Mouse (Mus musculus) gastrocnemius, adult 2 months (tissue): Measurements from ENCODE around the gene Ybx2. TPM values are rescaled to one million over a fixed set of nuclear protein-coding genes. Genes with fewer than 3 reads are reported as not detected.
"Not testable (repeated sequence)": the region's sequence is repeated elsewhere in the genome, so short reads cannot be mapped to it uniquely, and the experiment has no call there.

ENCODE experiments used
- DNase-seq: peaks from one replicate; pipeline ENCODE4 v3.0.0; 2022
- H3K27ac ChIP-seq: fragments of 200-600 bp; 2 replicates; pipeline ENCODE4 v1.8.1; 2022; ENCODE audit warnings: mild to moderate bottlenecking
- H3K4me3 ChIP-seq: fragments of 200-600 bp; 2 replicates; pipeline ENCODE4 v1.8.1; 2022; ENCODE audit warnings: mild to moderate bottlenecking, moderate library complexity
- CTCF ChIP-seq: fragments of 200-600 bp; IDR thresholded peaks from 2 replicates; pipeline ENCODE4 v1.8.1; 2022; ENCODE audit warnings: antibody characterized with exemption, mild to moderate bottlenecking, moderate library complexity
- intact Hi-C: fragments of 180-260 bp; cut with DNase I; formaldehyde crosslinking; loops from one replicate; pipeline ENCODE4 v1.15.1; 2025
- total RNA-seq, 2 experiments: library from RNA; stranded (reverse); gene quantifications; 2 replicates each; pipeline ENCODE4 v1.2.3; 2021

Gene Ybx2
- total RNA-seq, 2 experiments from 2014 or later, result 8.0 to 16.5 TPM

DNA sequence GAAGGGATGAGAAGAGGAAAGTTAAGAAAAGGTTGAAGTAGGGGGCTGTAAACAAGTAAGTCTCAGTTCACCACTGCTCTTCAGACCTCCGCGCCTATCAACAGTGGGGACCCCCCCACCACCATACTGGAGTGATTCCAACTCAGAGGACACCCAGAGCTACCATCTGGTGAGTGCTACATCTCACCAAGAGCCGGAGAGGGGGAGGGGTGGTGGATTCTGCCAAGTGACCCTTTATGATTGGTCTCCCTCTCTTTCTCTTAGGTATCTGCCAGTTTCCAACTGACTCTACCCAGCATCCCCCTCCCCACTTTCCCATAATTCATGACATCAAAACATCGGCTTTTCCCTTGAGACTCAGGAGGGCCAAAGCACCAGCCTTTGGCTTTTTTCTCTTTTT lies 5.4 kb downstream of the Ybx2 start:
- intact Hi-C loops, result no loop called here
- TF ChIP-seq CTCF, result no peak
- Histone ChIP-seq H3K4me3 (no peak overlapping the region), H3K27ac (peak overlapping the region; percentile 83)
- peak; percentile 58 for DNase-seq

DNA sequence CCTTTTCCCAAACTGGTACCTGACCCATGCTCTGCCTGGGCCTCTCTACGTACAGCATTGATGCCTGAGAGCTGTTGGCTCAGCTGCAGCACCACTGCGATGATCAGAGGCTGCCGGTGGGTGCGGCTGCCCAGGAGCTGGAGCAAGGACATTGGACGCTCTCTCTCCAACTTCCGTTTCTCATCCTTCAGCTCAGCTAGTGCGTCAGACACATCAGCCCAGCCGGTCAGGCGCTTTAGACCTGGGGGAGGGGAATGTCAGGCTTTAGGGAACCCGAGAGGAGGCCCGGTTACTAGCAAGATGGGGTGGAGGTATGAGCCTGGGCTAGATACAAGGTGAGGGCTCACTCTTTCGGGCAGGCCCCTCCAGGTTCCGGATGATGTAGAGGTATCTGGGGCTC lies 9.6 kb downstream of the Ybx2 start:
- Histone ChIP-seq H3K4me3 (peak overlapping the region; percentile 88), H3K27ac (peak overlapping the region; percentile 94)
- DNase-seq, result peak; percentile 38
- TF ChIP-seq CTCF, result no peak
- intact Hi-C loops, result no loop called here

DNA sequence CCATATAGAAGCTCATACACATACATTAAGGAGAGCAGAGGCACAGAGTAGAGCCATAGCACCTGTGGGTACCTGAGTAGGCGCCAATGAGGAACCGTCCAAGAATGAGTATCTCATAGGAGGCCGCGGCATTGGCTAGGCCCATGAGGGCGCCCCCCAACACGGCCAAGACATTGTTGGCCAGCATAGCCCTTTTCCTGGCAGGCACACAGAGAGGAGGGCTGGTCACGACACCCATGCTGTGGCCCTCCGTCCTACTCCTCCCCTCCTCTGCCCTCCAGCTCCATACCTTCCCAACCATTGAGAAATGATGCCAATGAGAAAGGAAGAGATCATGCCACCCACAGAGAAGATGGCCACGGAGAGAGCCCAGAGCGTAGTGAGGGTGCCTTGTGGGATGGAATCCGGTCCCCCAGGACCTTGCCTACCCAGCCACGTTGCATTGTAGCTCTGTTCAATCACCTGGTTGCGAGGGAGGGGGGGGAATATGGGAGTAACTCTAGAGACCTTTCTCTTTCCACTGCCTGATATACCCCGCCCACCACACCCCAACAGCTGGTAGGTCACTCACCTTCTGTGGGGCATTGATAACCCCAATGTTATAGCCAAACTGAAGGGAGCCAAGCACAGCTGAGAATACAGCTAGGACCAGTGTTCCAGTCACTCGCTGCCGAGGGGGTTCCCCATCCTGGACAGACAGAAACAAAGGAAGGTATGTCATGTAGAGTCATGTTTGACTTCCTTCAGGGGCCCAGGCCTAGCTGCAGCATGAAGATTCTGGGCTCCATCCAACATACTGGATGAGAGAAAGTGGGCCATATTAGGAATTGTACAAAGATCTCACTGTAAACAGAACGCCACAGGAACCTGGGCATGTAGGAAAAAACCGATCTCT lies 10.6 kb downstream of the Ybx2 start:
- Histone ChIP-seq H3K27ac (peak overlapping the region; percentile 94), H3K4me3 (peak overlapping the region; percentile 88)
- peak; percentile 65 for DNase-seq
- intact Hi-C loops, result no loop called here
- TF ChIP-seq CTCF, result no peak

DNA sequence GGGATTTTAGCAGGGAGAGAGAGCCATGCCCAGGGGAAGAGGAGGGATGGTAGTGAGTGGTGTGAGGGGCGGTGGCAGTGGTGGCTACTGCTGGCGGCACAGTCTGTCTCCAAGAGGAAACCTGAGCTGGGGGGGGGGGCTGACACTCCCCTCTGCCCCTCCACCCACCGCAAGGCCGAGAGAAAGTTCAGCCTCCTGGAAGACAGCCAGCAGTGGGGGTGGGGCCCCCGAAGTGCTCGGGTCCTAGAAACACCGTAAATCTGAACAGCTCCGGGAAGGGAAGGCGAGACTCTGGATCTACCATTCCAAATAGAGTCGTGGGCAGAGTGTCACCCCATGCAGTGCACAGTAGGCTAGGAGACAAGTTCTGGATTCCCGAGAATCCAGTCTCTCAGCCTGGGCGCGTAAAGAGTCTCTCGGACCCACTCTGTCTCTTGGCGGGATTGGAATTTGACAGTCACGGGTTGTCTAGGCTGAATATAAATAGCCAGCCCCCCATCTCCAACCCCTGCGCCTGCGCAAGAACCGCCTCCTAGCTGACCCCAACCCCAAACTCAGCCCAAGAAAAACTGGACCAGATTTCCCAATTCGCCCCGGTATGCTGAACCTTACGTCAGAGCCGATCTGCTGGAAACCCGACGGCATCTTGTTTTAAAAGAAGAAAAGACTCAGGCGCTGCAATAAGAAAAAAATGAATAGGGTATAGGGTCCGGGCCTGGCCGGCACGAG lies 11.9 kb downstream of the Ybx2 start:
- no peak for TF ChIP-seq CTCF
- DNase-seq, result peak; percentile 93
- Histone ChIP-seq H3K27ac (peak overlapping the region; percentile 94), H3K4me3 (peak overlapping the region; percentile 88)
- intact Hi-C loops, result no loop called here

DNA sequence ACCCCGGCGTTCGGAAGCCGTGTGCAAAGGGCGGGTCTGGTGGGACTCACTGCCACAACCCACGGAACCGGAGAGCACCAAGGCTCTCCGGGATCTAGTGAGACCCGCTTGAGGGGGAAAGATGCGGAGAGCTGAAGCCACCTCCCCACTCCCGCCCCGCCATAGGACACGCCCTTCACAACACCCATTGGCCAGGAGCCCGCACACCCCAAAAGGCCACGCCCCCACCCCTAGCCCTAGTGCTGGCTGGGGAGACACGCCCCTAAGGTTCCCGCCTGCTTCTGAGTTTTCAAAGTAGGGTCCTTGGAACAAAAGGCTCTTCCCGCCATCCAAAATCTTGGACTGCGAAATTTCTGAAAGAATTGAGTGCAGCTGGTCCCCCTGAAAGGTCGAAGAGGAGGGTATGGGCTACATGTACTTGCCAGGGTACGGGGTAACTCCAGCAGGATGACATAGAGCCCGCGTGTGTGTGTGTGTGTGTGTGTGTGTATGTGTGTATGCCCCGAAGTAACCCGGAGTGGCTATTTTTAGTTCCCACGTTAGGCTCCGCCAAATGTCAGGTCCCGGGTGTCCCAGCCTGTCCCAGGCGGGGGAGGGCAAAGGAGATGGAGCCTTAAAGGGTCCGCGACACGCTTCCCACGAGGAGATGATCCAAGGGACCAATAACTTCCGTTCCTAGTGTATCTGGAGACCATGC lies 12.6 kb downstream of the Ybx2 start, which contains the start of gene Slc2a4:
Slc2a4 (minus strand) TSS at position 123 of the 697 bp plus-strand sequence.
- no peak for TF ChIP-seq CTCF
- peak within 1 kb of the TSS; percentile 94 for H3K27ac ChIP-seq
- DNase-seq, result peak; percentile 98
- peak within 1 kb of the TSS; percentile 88 for H3K4me3 ChIP-seq
- intact Hi-C loops, result no loop called here

DNA sequence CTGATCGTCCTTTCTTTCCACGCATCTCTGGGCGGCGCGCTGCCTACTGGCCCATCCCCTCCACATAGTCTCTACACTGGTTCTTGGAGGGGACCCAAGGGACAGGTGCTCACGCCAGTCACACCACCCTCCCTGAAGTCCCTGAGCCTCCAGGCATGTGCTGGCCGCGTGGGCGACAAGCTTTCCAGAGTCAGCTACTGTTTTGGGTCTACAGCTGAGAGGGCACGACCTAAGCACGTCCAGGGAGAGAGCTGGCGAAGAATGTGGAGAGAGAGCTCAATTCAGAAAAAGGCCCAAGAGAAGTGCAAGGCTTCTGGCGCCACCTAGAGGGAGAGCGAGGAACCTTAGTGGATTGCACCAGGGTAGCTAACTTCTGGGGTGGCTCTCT lies 13.2 kb downstream of the Ybx2 start:
- TF ChIP-seq CTCF, result peak; percentile 98
- Histone ChIP-seq H3K27ac (peak overlapping the region; percentile 94), H3K4me3 (peak overlapping the region; percentile 88)
- DNase-seq, result peak; percentile 93
- intact Hi-C loops, result loop anchor here (1.0 kb wide), 1 partner anchor 14 kb away; no protein-coding TSS in a partner anchor

DNA sequence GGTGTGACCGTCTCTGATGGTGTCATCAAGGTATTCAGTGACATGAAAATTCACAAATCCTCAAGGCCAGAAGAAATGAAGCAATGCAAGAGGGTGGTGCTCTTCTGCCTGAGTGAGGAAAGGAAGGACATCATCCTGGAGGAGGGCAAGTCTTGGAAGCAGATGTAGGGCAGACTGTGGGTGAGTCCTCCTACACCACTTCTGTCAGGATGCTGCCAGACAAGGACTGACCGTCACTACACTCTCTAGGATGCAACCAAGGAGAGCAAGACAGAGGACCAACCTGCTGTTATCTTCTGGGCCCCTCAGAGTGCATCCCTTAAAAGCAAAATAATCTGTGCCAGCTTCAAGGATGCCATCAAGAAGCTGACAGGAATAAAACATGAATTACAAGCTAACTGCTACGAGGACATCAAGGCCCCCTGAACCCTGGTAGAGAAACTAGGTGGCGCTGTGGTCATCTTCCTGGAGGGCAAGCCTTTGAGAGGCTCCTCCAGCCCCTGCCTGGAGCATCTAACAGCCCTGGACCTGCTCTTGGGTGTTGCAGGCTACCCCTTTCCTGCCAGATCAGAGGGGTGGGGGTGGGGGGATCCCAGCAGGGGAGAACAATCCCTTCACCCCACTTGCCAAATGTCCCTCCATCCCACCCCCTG lies 15.3 kb downstream of the Ybx2 start:
- Histone ChIP-seq H3K27ac (no peak overlapping the region), H3K4me3 (no peak overlapping the region)
- DNase-seq, result peak; percentile 51
- peak; percentile 49 for TF ChIP-seq CTCF
- intact Hi-C loops, result loop anchor here (2.0 kb wide), 1 partner anchor 28 kb away; no protein-coding TSS in a partner anchor

DNA sequence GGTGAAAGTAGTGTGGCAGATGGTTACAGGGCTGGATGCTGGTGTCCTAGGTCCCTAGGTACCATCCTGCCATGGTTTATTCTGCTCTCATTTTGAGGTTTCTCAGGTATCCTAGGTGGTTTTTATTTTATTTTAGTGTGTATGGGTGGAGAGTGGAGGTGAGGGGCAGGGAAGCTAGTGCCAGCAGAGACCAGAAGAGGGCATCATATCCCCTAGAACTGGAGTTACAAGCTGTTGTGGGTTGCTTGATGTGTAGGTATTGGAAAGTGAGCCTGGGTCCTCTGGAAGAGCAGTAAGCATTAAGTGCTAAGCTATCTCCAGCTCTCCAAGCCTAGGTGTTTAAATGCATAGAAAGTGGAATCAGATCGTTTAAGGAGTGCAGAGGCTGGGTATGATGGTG lies 16.7 kb downstream of the Ybx2 start:
- intact Hi-C loops, result no loop called here
- no peak overlapping the region for H3K4me3 ChIP-seq
- TF ChIP-seq CTCF, result peak; percentile 23; the same call in 1 of the 2 replicates
- H3K27ac ChIP-seq, result no peak overlapping the region
- DNase-seq, result no peak

DNA sequence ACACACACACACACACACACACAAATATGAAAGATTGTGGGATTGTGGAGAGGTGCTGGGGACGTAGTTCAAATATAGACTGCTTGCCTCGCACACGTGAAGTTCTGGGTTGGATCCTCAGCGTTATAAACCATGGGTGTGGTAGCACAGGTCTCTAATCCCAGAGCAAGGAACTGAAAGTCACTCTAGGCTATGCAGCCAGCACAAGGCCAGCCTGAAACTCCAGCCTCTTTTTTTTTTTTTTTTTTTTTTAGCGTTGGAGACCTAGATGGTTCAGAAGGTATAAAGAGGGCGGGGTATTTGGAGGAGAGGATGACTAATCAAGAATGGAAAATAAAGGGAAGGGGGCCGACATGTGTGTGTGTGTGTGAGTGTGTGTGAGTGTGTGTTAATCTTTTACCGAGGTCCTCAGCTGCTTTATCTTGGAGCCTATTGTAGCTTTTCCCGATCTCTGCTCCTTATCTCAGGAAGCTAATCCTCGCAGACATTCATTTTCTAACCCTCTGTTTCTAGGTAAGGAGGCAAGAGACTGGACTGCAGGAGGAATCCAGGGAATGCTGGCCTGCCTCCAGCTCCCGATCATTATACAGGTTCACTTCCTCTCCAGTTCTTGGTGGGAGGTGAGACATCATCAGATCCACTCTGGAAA lies 17.8 kb downstream of the Ybx2 start:
- intact Hi-C loops, result no loop called here
- no peak for DNase-seq
- no peak overlapping the region for H3K4me3 ChIP-seq
- no peak for TF ChIP-seq CTCF
- no peak overlapping the region for H3K27ac ChIP-seq

DNA sequence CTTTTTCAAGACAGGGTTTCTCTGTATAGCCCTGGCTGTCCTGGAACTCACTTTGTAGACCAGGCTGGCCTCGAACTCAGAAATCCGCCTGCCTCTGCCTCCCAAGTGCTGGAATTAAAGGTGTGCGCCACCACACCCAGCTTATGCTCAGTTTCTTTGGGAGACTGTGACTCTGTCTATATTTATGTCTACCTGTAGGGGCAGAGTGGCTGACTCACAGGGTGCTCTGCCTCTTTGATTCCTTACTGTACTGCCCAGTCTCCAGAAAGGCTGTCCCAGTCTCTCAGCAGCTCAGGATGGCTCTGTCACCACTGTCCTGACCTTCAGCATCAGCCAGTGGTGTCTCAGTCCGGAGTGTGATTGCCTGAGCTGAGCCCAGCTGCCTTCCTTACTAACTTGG lies 20.0 kb downstream of the Ybx2 start:
- DNase-seq, intact Hi-C loops, H3K4me3 ChIP-seq: not testable (repeated sequence)
- H3K27ac ChIP-seq, result peak overlapping the region; percentile 12; the same call in 1 of the 2 replicates

DNA sequence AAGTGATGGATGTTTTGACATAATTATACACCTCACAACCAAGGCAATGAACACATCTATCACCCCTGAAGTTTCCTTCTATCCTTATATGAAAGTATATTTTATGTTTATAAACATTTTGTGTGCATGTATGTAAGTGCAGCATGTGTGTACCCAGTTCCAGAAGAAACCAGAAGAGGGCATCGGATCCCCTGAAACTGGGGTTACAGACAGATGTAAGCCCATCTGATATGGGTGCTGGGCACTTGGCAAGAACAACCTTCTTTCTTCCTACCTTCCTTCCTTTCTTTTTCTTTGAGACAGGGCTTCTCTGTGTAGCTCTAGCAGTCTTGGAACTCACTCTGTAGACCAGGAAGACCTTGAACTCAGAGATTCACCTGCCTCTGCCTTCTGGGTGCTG lies 20.6 kb downstream of the Ybx2 start:
- intact Hi-C loops, result no loop called here
- no peak overlapping the region for H3K27ac ChIP-seq
- H3K4me3 ChIP-seq, result no peak overlapping the region
- TF ChIP-seq CTCF, result peak; percentile 29; the same call in 1 of the 2 replicates
- DNase-seq, result no peak

DNA sequence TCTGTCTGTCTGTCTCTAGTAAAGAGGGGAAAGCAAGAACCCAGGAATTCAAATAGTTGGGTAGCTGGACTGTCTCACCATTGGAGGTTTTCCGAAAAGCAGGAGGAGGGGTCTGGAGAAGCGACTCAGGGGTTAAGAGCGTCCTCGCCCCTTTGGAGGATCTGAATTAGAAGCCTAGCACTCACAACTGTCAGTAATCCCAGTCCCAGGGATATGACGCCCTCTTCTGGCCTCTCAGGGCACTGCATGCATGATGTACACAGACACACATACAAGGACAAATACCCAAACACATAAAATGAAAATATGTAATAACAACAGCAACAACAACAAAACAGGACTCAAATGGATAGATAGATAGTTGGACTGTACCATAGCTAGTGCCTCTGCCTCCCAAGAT lies 25.0 kb downstream of the Ybx2 start:
- intact Hi-C loops, result no loop called here
- Histone ChIP-seq H3K27ac (no peak overlapping the region), H3K4me3 (no peak overlapping the region)
- DNase-seq, result no peak
- TF ChIP-seq CTCF, result peak; percentile 47
